Mouse (Mus musculus): ENCODE data around the gene Gldc. TPM values are rescaled to one million over a fixed set of nuclear protein-coding genes. Genes with fewer than 3 reads are reported as not detected.
A peak's percentile ranks its signal among the peaks of the same experiment; 100 is the strongest.

Gene Gldc
- polyA plus RNA-seq, 1 experiment from 2014 or later: 0.10 TPM

GRCm38 (mm10) chr19:30206981-30207380, 31.8 kb upstream of the Gldc start:
- TF ChIP-seq CTCF (IDR thresholded peaks at IDR 0.05) (no peak), EP300 (IDR thresholded peaks at IDR 0.05) (no peak)
- no peaks in the 10 kb centered on the region for H3K9me3 ChIP-seq (ENCODE audit: low read length)
- H3K4me2 ChIP-seq (replicated peaks; ENCODE audit: low read depth, low read length): no peak overlapping the region
- ATAC-seq (no peak), DNase-seq (ENCODE audit: low spot score) (no peak)
- H3K9ac ChIP-seq (replicated peaks; ENCODE audit: low read depth): no peak overlapping the region
- no peaks in the 10 kb centered on the region for H3K36me3 ChIP-seq (ENCODE audit: insufficient read depth, low read length)
- H3K27ac ChIP-seq (ENCODE audit: low read length): no peak overlapping the region
- no peak overlapping the region for H3K4me3 ChIP-seq (ENCODE audit: low read depth, low read length)
- H3K4me1 ChIP-seq (ENCODE audit: insufficient read depth, low read depth, low read length): no peaks in the 10 kb centered on the region
- H3K27me3 ChIP-seq (replicated peaks; ENCODE audit: insufficient read depth, low read length): no peaks in the 10 kb centered on the region
- 64% methylated on average over 1 of the region's 1 CpGs for WGBS

- H3K4me1 ChIP-seq (ENCODE audit: insufficient read depth, low read depth, low read length): no peaks in the 10 kb centered on the region
- ATAC-seq (no peak), DNase-seq (ENCODE audit: low spot score) (no peak)
- no peak overlapping the region for H3K9ac ChIP-seq (replicated peaks; ENCODE audit: low read depth)
- H3K27me3 ChIP-seq (replicated peaks; ENCODE audit: insufficient read depth, low read length): no peaks in the 10 kb centered on the region
- 78% methylated on average over 4 of the region's 4 CpGs for WGBS
- no peaks in the 10 kb centered on the region for H3K9me3 ChIP-seq (ENCODE audit: low read length)
- no peak overlapping the region for H3K4me3 ChIP-seq (ENCODE audit: low read depth, low read length)
- H3K27ac ChIP-seq (ENCODE audit: low read length): no peak overlapping the region
- H3K4me2 ChIP-seq (replicated peaks; ENCODE audit: low read depth, low read length): no peak overlapping the region
- TF ChIP-seq CTCF (IDR thresholded peaks at IDR 0.05) (no peak), EP300 (IDR thresholded peaks at IDR 0.05) (no peak)
- H3K36me3 ChIP-seq (ENCODE audit: insufficient read depth, low read length): no peaks in the 10 kb centered on the region
Measured at GRCm38 (mm10) chr19:30205874-30206273, 30.6 kb upstream of the Gldc start.

- DNase-seq (ENCODE audit: low spot score) (peak; percentile 65), ATAC-seq (no peak)
- no peak overlapping the region for H3K4me2 ChIP-seq (replicated peaks; ENCODE audit: low read depth, low read length)
- peak; percentile 88 for TF ChIP-seq CTCF (IDR thresholded peaks at IDR 0.05)
- TF ChIP-seq EP300 (IDR thresholded peaks at IDR 0.05): no peak
- no peak overlapping the region for H3K4me3 ChIP-seq (ENCODE audit: low read depth, low read length)
- no peaks in the 10 kb centered on the region for H3K4me1 ChIP-seq (ENCODE audit: insufficient read depth, low read depth, low read length)
- H3K9me3 ChIP-seq (ENCODE audit: low read length): no peaks in the 10 kb centered on the region
- no peaks in the 10 kb centered on the region for H3K27me3 ChIP-seq (replicated peaks; ENCODE audit: insufficient read depth, low read length)
- H3K9ac ChIP-seq (replicated peaks; ENCODE audit: low read depth): no peak overlapping the region
- no peak overlapping the region for H3K27ac ChIP-seq (ENCODE audit: low read length)
- H3K36me3 ChIP-seq (ENCODE audit: insufficient read depth, low read length): no peaks in the 10 kb centered on the region
- WGBS: 18% methylated on average over 12 of the region's 12 CpGs
Measured at GRCm38 (mm10) chr19:30205159-30205816, 30.1 kb upstream of the Gldc start.

GRCm38 (mm10) chr19:30202177-30202576, 26.9 kb upstream of the Gldc start:
- Histone ChIP-seq H3K4me2 (replicated peaks; ENCODE audit: low read depth, low read length) (no peak overlapping the region), H3K4me1 (ENCODE audit: insufficient read depth, low read depth, low read length) (no peaks in the 10 kb centered on the region), H3K27ac (ENCODE audit: low read length) (no peak overlapping the region), H3K36me3 (ENCODE audit: insufficient read depth, low read length) (no peaks in the 10 kb centered on the region), H3K9me3 (ENCODE audit: low read length) (no peaks in the 10 kb centered on the region), H3K9ac (replicated peaks; ENCODE audit: low read depth) (no peak overlapping the region), H3K27me3 (replicated peaks; ENCODE audit: insufficient read depth, low read length) (no peaks in the 10 kb centered on the region), H3K4me3 (ENCODE audit: low read depth, low read length) (no peak overlapping the region)
- ATAC-seq: no peak
- TF ChIP-seq EP300 (IDR thresholded peaks at IDR 0.05): no peak
- TF ChIP-seq CTCF (IDR thresholded peaks at IDR 0.05): no peak
- WGBS: 35% methylated on average over 7 of the region's 7 CpGs
- no peak for DNase-seq (ENCODE audit: low spot score)

- no peak overlapping the region for H3K9ac ChIP-seq (replicated peaks; ENCODE audit: low read depth)
- no peak for DNase-seq (ENCODE audit: low spot score)
- no peak overlapping the region for H3K27ac ChIP-seq (ENCODE audit: low read length)
- ATAC-seq: no peak
- H3K36me3 ChIP-seq (ENCODE audit: insufficient read depth, low read length): no peaks in the 10 kb centered on the region
- TF ChIP-seq CTCF (IDR thresholded peaks at IDR 0.05) (no peak), EP300 (IDR thresholded peaks at IDR 0.05) (no peak)
- no peaks in the 10 kb centered on the region for H3K27me3 ChIP-seq (replicated peaks; ENCODE audit: insufficient read depth, low read length)
- no peaks in the 10 kb centered on the region for H3K4me1 ChIP-seq (ENCODE audit: insufficient read depth, low read depth, low read length)
- WGBS: 68% methylated on average over 6 of the region's 6 CpGs
- no peak overlapping the region for H3K4me2 ChIP-seq (replicated peaks; ENCODE audit: low read depth, low read length)
- no peaks in the 10 kb centered on the region for H3K9me3 ChIP-seq (ENCODE audit: low read length)
- no peak overlapping the region for H3K4me3 ChIP-seq (ENCODE audit: low read depth, low read length)
Measured at GRCm38 (mm10) chr19:30194999-30195398, 19.8 kb upstream of the Gldc start.

GRCm38 (mm10) chr19:30187232-30187631, 12.0 kb upstream of the Gldc start:
- Histone ChIP-seq H3K4me3 (ENCODE audit: low read depth, low read length) (no peak overlapping the region), H3K9ac (replicated peaks; ENCODE audit: low read depth) (no peak overlapping the region), H3K4me1 (ENCODE audit: insufficient read depth, low read depth, low read length) (no peaks in the 10 kb centered on the region), H3K9me3 (ENCODE audit: low read length) (0 out of 2 replicates have a peak, but pooled peaks cover 2% of the 10 kb centered on the region), H3K27ac (ENCODE audit: low read length) (no peak overlapping the region), H3K27me3 (replicated peaks; ENCODE audit: insufficient read depth, low read length) (no peaks in the 10 kb centered on the region), H3K4me2 (replicated peaks; ENCODE audit: low read depth, low read length) (no peak overlapping the region), H3K36me3 (ENCODE audit: insufficient read depth, low read length) (no peaks in the 10 kb centered on the region)
- WGBS: 88% methylated on average over 2 of the region's 2 CpGs
- DNase-seq (ENCODE audit: low spot score): no peak
- no peak for ATAC-seq
- TF ChIP-seq CTCF (IDR thresholded peaks at IDR 0.05) (no peak), EP300 (IDR thresholded peaks at IDR 0.05) (no peak)

All from lung, postnatal 0 days (tissue).